Mouse (Mus musculus) 416B (cell line): ENCODE measurements at regions not wholly inside any gene's neighbourhood (a gene's known extent, or its start where the extent isn't known, plus 50 kb on each side); places are given as distances from the start of the nearest gene placed in this dataset.

ENCODE experiments used
- DNase-seq: peaks from one replicate; pipeline ENCODE4 v3.0.0; 2011; ENCODE audit warnings: low read depth

- no peak for DNase-seq
Observed at GRCm38 (mm10) chr5:16424745-16425144, 128.6 kb upstream of the Hgf start.

GRCm38 (mm10) chr5:16425302-16425701 is 128.0 kb upstream of the Hgf start:
- no peak for DNase-seq

GRCm38 (mm10) chr5:16426306-16426705 is 127.0 kb upstream of the Hgf start:
- DNase-seq = no peak

GRCm38 (mm10) chr5:16434586-16434985 is 118.7 kb upstream of the Hgf start:
- DNase-seq = no peak

- DNase-seq = no peak
Observed at GRCm38 (mm10) chr5:16445056-16445455, 108.2 kb upstream of the Hgf start.

- DNase-seq = peak; percentile 26
Observed at GRCm38 (mm10) chr5:16446977-16447376, 106.3 kb upstream of the Hgf start.

GRCm38 (mm10) chr5:16461795-16462194 is 91.5 kb upstream of the Hgf start:
- no peak for DNase-seq

GRCm38 (mm10) chr5:16466266-16466665 is 87.0 kb upstream of the Hgf start:
- DNase-seq = no peak

- no peak for DNase-seq
Observed at GRCm38 (mm10) chr5:16468560-16468959, 84.7 kb upstream of the Hgf start.

- no peak for DNase-seq
Observed at GRCm38 (mm10) chr5:16469221-16469620, 84.1 kb upstream of the Hgf start.

- peak; percentile 32 for DNase-seq
Observed at GRCm38 (mm10) chr5:16469644-16470275, 83.5 kb upstream of the Hgf start.

GRCm38 (mm10) chr5:16470366-16470982 is 82.8 kb upstream of the Hgf start:
- DNase-seq = no peak

GRCm38 (mm10) chr5:16487969-16488368 is 65.3 kb upstream of the Hgf start:
- no peak for DNase-seq

GRCm38 (mm10) chr5:16489803-16490202 is 63.5 kb upstream of the Hgf start:
- peak; percentile 24 for DNase-seq

- no peak for DNase-seq
Observed at GRCm38 (mm10) chr5:16499891-16500290, 53.4 kb upstream of the Hgf start.
